Mouse (Mus musculus) frontal cortex, postnatal 36 days (tissue): ENCODE results near the gene Wdfy1.

ENCODE experiments used
- DNase-seq, 2 experiments: peaks; one replicate each; pipeline ENCODE4 v3.0.0; 2022; ENCODE audit warnings: low spot score in 2 of 2

Gene Wdfy1

DNA sequence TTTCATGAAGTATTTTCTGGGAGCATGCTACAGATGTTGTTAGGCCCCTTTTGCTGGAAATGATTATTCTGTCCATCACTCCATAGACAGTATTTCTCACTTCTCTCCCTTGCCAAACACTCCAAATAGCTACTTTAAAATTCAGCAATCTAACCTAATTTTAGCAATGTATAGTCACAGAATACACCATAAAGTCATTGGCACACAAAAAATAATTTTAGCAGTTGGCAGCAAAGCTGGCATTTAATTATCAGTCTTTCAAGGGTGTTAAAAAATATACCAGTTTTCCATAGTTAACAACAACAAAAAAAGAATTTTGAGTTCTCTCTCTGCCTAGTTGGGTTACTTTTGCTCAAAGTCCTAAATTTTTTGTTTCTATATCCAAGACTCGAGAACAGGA, 118.5 kb downstream of the Wdfy1 start:
- peak in 1 of 2 experiments; percentile 20 for DNase-seq

- DNase-seq, result no peak
These were observed 120.0 kb downstream of the Wdfy1 start for GRCm38 (mm10) chr1:79655819-79656555.

- no peak for DNase-seq
These were observed 121.0 kb downstream of the Wdfy1 start for GRCm38 (mm10) chr1:79654948-79655347.
